Mouse (Mus musculus) kidney, postnatal 10 days (tissue): ENCODE measurements at regions not wholly inside any gene's neighbourhood (a gene's known extent, or its start where the extent isn't known, plus 50 kb on each side); places are given as distances from the start of the nearest gene placed in this dataset.

Experiments used
- DNase-seq: peaks from one replicate; pipeline ENCODE4 v3.0.0; 2021; ENCODE audit warnings: mixed read lengths

- DNase-seq: peak; percentile 29
These were observed 537.6 kb upstream of the Nrp1 start for GRCm38 (mm10) chr8:127820741-127821170.

- DNase-seq: no peak
These were observed 536.8 kb upstream of the Nrp1 start for GRCm38 (mm10) chr8:127821646-127822045.

GRCm38 (mm10) chr8:127825041-127825440 is 533.4 kb upstream of the Nrp1 start:
- no peak for DNase-seq

- DNase-seq: no peak
These were observed 530.6 kb upstream of the Nrp1 start for GRCm38 (mm10) chr8:127827826-127828225.

- no peak for DNase-seq
These were observed 528.7 kb upstream of the Nrp1 start for GRCm38 (mm10) chr8:127829659-127830058.

- no peak for DNase-seq
These were observed 524.4 kb upstream of the Nrp1 start for GRCm38 (mm10) chr8:127834006-127834405.

GRCm38 (mm10) chr8:127836410-127837206 is 521.8 kb upstream of the Nrp1 start:
- DNase-seq: no peak

- no peak for DNase-seq
These were observed 520.1 kb upstream of the Nrp1 start for GRCm38 (mm10) chr8:127838311-127838710.

- DNase-seq: no peak
These were observed 510.9 kb upstream of the Nrp1 start for GRCm38 (mm10) chr8:127847332-127848018.

GRCm38 (mm10) chr8:127849926-127850325 is 508.5 kb upstream of the Nrp1 start:
- no peak for DNase-seq

- peak; percentile 56 for DNase-seq
These were observed 502.6 kb upstream of the Nrp1 start for GRCm38 (mm10) chr8:127855653-127856300.

- DNase-seq: peak; percentile 39
These were observed 501.9 kb upstream of the Nrp1 start for GRCm38 (mm10) chr8:127856351-127857135.

- DNase-seq: no peak
These were observed 499.4 kb upstream of the Nrp1 start for GRCm38 (mm10) chr8:127859036-127859435.

GRCm38 (mm10) chr8:127860376-127860775 is 498.0 kb upstream of the Nrp1 start:
- DNase-seq: no peak

GRCm38 (mm10) chr8:127860891-127861290 is 497.5 kb upstream of the Nrp1 start:
- peak; percentile 19 for DNase-seq

GRCm38 (mm10) chr8:127884641-127885040 is 473.8 kb upstream of the Nrp1 start:
- no peak for DNase-seq

- DNase-seq: no peak
These were observed 473.2 kb upstream of the Nrp1 start for GRCm38 (mm10) chr8:127885211-127885610.

- no peak for DNase-seq
These were observed 472.6 kb upstream of the Nrp1 start for GRCm38 (mm10) chr8:127885831-127886230.

GRCm38 (mm10) chr8:127890729-127891128 is 467.7 kb upstream of the Nrp1 start:
- no peak for DNase-seq

- DNase-seq: no peak
These were observed 464.1 kb upstream of the Nrp1 start for GRCm38 (mm10) chr8:127894284-127894683.

GRCm38 (mm10) chr8:127908436-127908835 is 450.0 kb upstream of the Nrp1 start:
- DNase-seq: peak; percentile 59

GRCm38 (mm10) chr8:127909580-127909979 is 448.8 kb upstream of the Nrp1 start:
- no peak for DNase-seq

- no peak for DNase-seq
These were observed 444.3 kb upstream of the Nrp1 start for GRCm38 (mm10) chr8:127914086-127914485.
